Mouse (Mus musculus) E14TG2a.4 (cell line): ENCODE results near the gene Tgfbr1.

Experiments
- CTCF ChIP-seq: conservative IDR thresholded peaks from 2 replicates; pipeline ENCODE4 v1.5.1; 2014; ENCODE audit warnings: low read length
- NANOG ChIP-seq: IDR thresholded peaks from 2 replicates; pipeline ENCODE4 v1.6.1; 2014; ENCODE audit warnings: borderline replicate concordance, low read length, mixed read lengths
- POU5F1 ChIP-seq: IDR thresholded peaks from 2 replicates; pipeline ENCODE4 v1.6.1; 2014; ENCODE audit warnings: low read length, borderline replicate concordance

DNA sequence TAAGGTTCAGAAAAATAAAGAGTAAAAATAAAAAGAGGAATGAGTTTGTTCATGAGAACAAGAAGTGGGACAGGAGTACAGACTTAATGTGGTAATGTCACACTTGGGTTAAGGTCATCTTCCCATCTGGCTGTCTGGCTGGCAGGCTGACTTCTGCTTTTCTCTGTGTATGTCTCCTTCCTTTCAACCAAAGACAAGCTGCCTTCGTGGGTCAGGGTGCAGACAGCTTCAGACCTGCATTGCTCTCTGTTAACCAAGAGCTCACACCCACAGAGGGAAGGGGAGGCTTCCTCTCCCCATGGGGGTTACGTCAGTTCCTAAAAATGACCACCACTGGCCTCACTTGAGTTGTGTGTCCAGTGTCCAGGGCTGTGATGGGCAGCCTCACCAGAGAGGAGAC is 37.6 kb upstream of the Tgfbr1 start:
- no peak for TF ChIP-seq CTCF
- TF ChIP-seq NANOG = no peak
- no peak for TF ChIP-seq POU5F1
